Mouse (Mus musculus) liver, embryonic 16.5 days (tissue): ENCODE measurements around the gene Hlf. TPM values are rescaled to one million over a fixed set of nuclear protein-coding genes. Genes with fewer than 3 reads are reported as not detected.

Experiments used
- ATAC-seq: fragments of 200-750 bp; cut with Nextera tagmentation; 2 replicates; pipeline ENCODE4 v1.8.0; 2017; ENCODE audit warnings: low read depth, mild to moderate bottlenecking, moderate number of reproducible peaks, moderate library complexity
- H3K27ac ChIP-seq: fragments of 300-500 bp; sonication (generic); 2 replicates; pipeline ENCODE4 v1.5.1; 2014; ENCODE audit warnings: mild to moderate bottlenecking, low read length
- H3K27me3 ChIP-seq: fragments of 300-500 bp; sonication (generic); 2 replicates; pipeline ENCODE4 v1.6.1; 2014; ENCODE audit warnings: low read depth, low read length, mixed read lengths; ENCODE audit not compliant: control insufficient read depth, insufficient read depth
- H3K36me3 ChIP-seq: fragments of 300-500 bp; sonication (generic); 2 replicates; pipeline ENCODE4 v1.6.1; 2014; ENCODE audit warnings: mild to moderate bottlenecking; ENCODE audit not compliant: control insufficient read depth, insufficient read depth
- H3K4me1 ChIP-seq: fragments of 300-500 bp; sonication (generic); 2 replicates; pipeline ENCODE4 v1.6.1; 2014; ENCODE audit warnings: low read depth, low read length, mixed read lengths; ENCODE audit not compliant: control insufficient read depth
- H3K4me2 ChIP-seq: fragments of 300-500 bp; sonication (generic); 2 replicates; pipeline ENCODE4 v1.6.1; 2014; ENCODE audit warnings: low read depth, low read length, mixed read lengths
- H3K4me3 ChIP-seq: fragments of 300-500 bp; sonication (generic); 2 replicates; pipeline ENCODE4 v1.5.1; 2014; ENCODE audit warnings: low read depth, mild to moderate bottlenecking, low read length
- H3K9ac ChIP-seq: fragments of 300-500 bp; sonication (generic); 2 replicates; pipeline ENCODE4 v1.6.1; 2014; ENCODE audit warnings: low read depth, low read length
- H3K9me3 ChIP-seq: fragments of 300-500 bp; sonication (generic); replicated peaks from 2 replicates; pipeline ENCODE4 v1.6.1; 2016; ENCODE audit warnings: low read length; ENCODE audit not compliant: control insufficient read depth
- WGBS: fragments of 180-500 bp; shearing (Covaris S2); extraction: QIAGEN DNeasy Blood & Tissue Kit; methylation state at CpG from one replicate; pipeline ENCODE4 v1.1.7; 2014; ENCODE audit not compliant: insufficient replicate concordance; 5-methylcytosine and 5-hydroxymethylcytosine counted together
- polyA plus RNA-seq: library from polyadenylated mRNA; unstranded; fragments of >200 nt; fragmentation: Nextera tagmentation; extraction: Ambion mirVana; gene quantifications from 2 replicates; pipeline ENCODE4 v1.2.1, GENCODE M21; 2015

Gene Hlf
- polyA plus RNA-seq, 1 experiment from 2014 or later = 7.1 TPM

DNA sequence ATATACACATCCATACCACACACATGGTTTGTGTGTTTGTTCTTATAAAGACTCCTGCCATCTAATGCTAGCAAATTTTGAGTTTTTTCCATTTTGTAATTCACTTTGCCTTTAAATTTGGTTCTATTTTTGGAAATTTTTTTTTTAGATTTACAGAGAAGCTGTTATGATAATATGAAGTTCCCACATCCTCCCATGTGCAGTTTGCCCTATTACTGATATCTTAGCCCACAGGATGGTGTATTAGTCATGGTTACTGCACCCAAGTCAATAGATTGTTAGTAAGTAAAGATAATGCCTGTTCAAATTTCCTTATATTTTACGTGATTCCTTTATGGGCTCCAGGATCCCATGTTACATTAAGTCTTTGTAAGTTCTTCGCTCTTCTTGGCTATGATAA lies 96.1 kb downstream of the Hlf start:
- Histone ChIP-seq H3K4me2 (no peak overlapping the region), H3K4me3 (no peak overlapping the region), H3K36me3 (no peaks in the 10 kb centered on the region), H3K9ac (no peak overlapping the region), H3K4me1 (no peaks in the 10 kb centered on the region), H3K9me3 (no peaks in the 10 kb centered on the region), H3K27me3 (no peaks in the 10 kb centered on the region), H3K27ac (no peak overlapping the region)
- no peak for ATAC-seq
- WGBS = 67% methylated on average over 2 of the region's 2 CpGs

DNA sequence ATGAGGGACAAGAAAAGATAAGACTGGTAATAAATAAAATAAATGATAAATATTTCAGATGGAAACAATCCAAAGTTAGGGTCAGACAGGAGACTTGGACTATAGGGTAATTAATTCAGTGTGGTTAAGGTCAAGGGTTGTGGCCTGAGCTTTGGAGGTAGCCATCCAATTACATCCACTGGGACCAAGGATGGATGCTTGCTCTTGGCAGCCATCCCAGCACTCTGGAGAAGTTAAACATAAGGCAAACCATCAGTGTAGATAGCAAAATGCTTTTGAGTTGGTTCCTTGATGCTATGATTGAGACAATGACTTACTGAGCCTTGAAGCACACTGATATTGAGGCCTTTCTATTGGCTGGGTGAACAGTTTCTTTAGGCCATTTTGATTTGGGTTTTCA lies 97.9 kb downstream of the Hlf start:
- ATAC-seq = no peak
- Histone ChIP-seq H3K27me3 (no peaks in the 10 kb centered on the region), H3K4me1 (no peaks in the 10 kb centered on the region), H3K27ac (no peak overlapping the region), H3K9me3 (no peaks in the 10 kb centered on the region), H3K4me3 (no peak overlapping the region), H3K4me2 (no peak overlapping the region), H3K36me3 (no peaks in the 10 kb centered on the region), H3K9ac (no peak overlapping the region)

DNA sequence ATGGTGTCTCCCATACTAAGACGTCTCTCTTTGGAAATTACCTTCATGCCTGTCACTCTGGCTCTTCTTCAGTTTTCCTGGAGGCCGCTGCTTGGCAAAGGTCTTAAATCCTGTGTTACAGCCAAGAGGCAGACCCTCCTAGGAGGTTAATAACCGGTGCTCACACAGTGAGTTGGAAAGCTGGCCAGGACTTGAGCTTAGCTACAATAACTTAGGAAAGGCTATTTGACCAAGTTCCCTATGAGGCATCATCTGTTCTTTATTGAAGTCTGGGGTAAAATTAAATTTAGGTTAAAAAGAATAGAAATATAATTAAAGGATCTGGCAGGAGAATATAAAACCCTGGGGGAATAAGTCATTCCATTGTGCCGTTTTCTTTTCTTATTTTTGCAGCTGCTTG lies 99.5 kb downstream of the Hlf start:
- H3K4me3 ChIP-seq = no peak overlapping the region
- no peak overlapping the region for H3K27ac ChIP-seq
- WGBS = 70% methylated on average over 4 of the region's 4 CpGs
- H3K9me3 ChIP-seq = no peaks in the 10 kb centered on the region
- no peak overlapping the region for H3K9ac ChIP-seq
- H3K27me3 ChIP-seq = no peaks in the 10 kb centered on the region
- H3K4me1 ChIP-seq = no peaks in the 10 kb centered on the region
- H3K4me2 ChIP-seq = no peak overlapping the region
- no peaks in the 10 kb centered on the region for H3K36me3 ChIP-seq
- no peak for ATAC-seq

DNA sequence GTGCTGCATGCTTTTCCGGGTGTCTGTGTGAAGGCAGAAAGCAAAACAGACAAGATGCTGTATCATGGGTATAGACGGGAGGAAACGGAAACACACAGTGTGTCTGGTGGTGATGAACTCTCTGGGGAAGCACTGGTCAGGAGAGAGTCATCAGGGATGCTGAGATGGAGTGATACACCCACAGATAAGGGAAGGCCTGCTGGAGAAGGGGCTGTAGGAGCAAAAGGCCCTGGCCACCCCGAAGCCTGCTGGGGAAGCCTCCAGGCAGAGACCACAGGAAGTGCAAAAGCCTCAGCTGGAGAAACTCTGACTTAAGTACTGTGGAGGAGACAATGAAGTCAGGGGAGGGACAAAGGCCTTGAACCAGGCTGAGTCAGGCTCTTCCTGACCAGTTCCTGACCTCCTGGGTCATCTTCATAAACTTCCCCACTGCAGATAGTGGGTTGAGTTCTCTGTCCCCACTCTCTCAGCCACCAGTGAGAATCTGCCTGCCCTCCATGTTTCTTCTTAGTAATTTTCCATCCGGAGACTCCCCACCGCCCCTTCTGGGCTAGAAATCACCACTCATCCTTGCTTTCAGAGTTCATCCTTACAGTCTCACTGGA lies 104.0 kb downstream of the Hlf start:
- Histone ChIP-seq H3K27me3 (no peaks in the 10 kb centered on the region), H3K9me3 (no peaks in the 10 kb centered on the region), H3K4me2 (no peak overlapping the region), H3K36me3 (no peaks in the 10 kb centered on the region), H3K9ac (no peak overlapping the region), H3K4me3 (no peak overlapping the region), H3K27ac (no peak overlapping the region), H3K4me1 (no peaks in the 10 kb centered on the region)
- 44% methylated on average over 6 of the region's 6 CpGs for WGBS
- no peak for ATAC-seq

Other genes with a start within 250 kb of the Hlf start
- gene Gm45716, start 203.2 kb downstream of the Hlf start, polyA plus RNA-seq = 3.8 TPM in 2 replicates
- 11.5 and 12.2 TPM in 2 replicates for gene Mmd, start 141.4 kb downstream of the Hlf start, polyA plus RNA-seq
- gene Stxbp4, start 247.2 kb upstream of the Hlf start, polyA plus RNA-seq = 6.0 and 6.6 TPM in 2 replicates
- 17.9 and 19.1 TPM in 2 replicates for gene Cox11, start 247.3 kb upstream of the Hlf start, polyA plus RNA-seq